In the genomic region with DNA sequence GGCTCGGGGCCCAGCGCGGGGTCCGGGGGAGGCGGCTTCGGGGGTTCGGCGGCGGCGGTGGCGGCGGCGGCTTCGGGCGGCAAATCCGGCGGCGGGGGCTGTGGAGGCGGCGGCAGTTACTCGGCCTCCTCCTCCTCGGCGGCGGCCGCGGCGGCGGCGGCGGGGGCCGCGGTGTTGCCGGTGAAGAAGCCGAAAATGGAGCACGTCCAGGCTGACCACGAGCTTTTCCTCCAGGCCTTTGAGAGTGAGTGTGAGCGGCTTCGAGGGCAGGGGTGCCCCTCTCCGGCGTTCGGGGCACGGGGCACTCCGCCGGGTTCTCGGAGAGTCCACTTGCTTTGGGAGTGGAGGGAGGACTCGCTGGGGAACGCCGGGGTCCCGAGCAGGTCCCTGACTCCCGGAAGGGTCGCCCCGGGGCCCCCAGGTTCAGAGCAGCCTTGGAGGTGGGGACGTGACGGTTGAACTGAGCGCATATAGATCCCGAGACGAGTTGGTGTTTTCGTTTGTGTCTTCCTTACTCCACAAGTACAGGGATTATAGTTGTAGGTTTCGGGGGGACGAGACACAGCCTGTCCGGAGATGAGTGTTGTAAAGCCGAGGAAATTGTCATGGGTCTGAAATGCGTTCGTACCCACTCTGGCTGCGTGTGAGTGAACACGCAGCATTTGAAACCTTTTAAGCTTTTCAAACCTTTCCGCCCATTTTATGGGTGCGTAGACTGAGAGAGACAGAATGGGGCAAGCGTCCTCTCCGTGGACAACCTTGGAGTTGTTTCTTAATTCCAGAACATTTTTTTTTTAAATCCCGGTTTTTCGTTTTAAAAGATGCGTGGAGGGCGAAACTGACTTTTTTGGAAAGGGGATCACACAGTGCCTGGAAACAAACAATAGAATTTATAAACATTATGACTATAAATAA, we compare ENCODE assay signal across 8 mouse cellular contexts. TPM values are rescaled to one million over a fixed set of nuclear protein-coding genes. Genes with fewer than 3 reads are reported as not detected.
DNase-seq lines count a peak whose midpoint lies in the region; ATAC-seq and TF ChIP-seq lines count a peak whose summit lies in the region.

No protein-coding gene starts in this region.

- no peaks in the 10 kb centered on the region for H3K9me3 ChIP-seq in intestine, embryonic 14.5 days (ENCODE audit: control insufficient read depth, low read length)

- H3K27me3 ChIP-seq in intestine, embryonic 14.5 days (replicated peaks; ENCODE audit: control insufficient read depth, insufficient read depth, low read length), result no peaks in the 10 kb centered on the region

- peak overlapping the region; percentile 58 for H3K4me2 ChIP-seq in intestine, embryonic 14.5 days (ENCODE audit: low read length)

- H3K27ac ChIP-seq in embryonic fibroblast, embryonic 13.5 days (ENCODE audit: insufficient read depth, low read length), result peak overlapping the region; percentile 70
- peak overlapping the region; percentile 99 for H3K27ac ChIP-seq in intestine, embryonic 14.5 days (ENCODE audit: low read depth)

- H3K4me3 ChIP-seq in embryonic fibroblast, embryonic 13.5 days (ENCODE audit: insufficient read depth, low read length), result peak overlapping the region; percentile 85
- H3K4me3 ChIP-seq in intestine, embryonic 14.5 days (ENCODE audit: low read depth, low read length), result peak overlapping the region; percentile 99

- peak overlapping the region; percentile 93 for H3K9ac ChIP-seq in intestine, embryonic 14.5 days (ENCODE audit: low read length)

- H3K4me1 ChIP-seq in embryonic fibroblast, embryonic 13.5 days (ENCODE audit: control insufficient read depth, insufficient read depth, low read length), result no peaks in the 10 kb centered on the region
- H3K4me1 ChIP-seq in intestine, embryonic 14.5 days (replicated peaks; ENCODE audit: control insufficient read depth, insufficient read depth, low read length), result no peaks in the 10 kb centered on the region; the same call in 1 of the 2 replicates

- TF ChIP-seq POLR2A in embryonic fibroblast, embryonic 13.5 days (IDR thresholded peaks at IDR 0.05; ENCODE audit: low read depth, low read length), result no peak

- under 1% methylated on average over 68 of the region's 74 CpGs for WGBS in intestine, embryonic 14.5 days

- no peak for TF ChIP-seq CTCF in embryonic fibroblast, embryonic 13.5 days (IDR thresholded peaks at IDR 0.05; ENCODE audit: borderline replicate concordance, insufficient read depth, low read length)

- DNase-seq in left cerebral cortex, adult 18-20 months (ENCODE audit: low spot score in 2 of 2), result peak; percentile 5 to 21
- DNase-seq in left cerebral cortex, adult 11 months (ENCODE audit: low spot score), result no peak
- peak; percentile 48 for DNase-seq in NIH3T3 (ENCODE audit: low read depth)
- peak; percentile 84 for DNase-seq in intestine, embryonic 14.5 days (ENCODE audit: low spot score)
- peak; percentile 16 for DNase-seq in mesoderm, embryonic 11.5 days (ENCODE audit: low read depth, low spot score)
- DNase-seq in urinary bladder, postnatal 4 days (ENCODE audit: low spot score in 2 of 2), result no peak

- ATAC-seq in intestine, embryonic 14.5 days (replicated peaks; ENCODE audit: low FRiP score, low TSS enrichment, low read depth), result peak; percentile 45
- ATAC-seq in activated CD4-positive, CD25-positive, alpha-beta regulatory T cell, adult 4 months, result no peak

- H3K36me3 ChIP-seq in intestine, embryonic 14.5 days (ENCODE audit: control insufficient read depth, insufficient read depth, low read length), result peaks cover 24% of the 10 kb centered on the region

RNA-seq across cellular contexts. Expression of a gene that starts 0.7 kb away (rescaled TPM):
- total RNA-seq in left cerebral cortex, adult 18-20 months (2021), result 10 to 100 TPM; 34.3 to 37.7 TPM
- polyA plus RNA-seq in embryonic fibroblast, embryonic 13.5 days (2011; ENCODE audit: insufficient read length, low read depth, missing spikeins), result 50.9 and 63.6 TPM in 2 replicates
- 29.6 and 30.1 TPM in 2 replicates for polyA plus RNA-seq in intestine, embryonic 14.5 days (2014; fragmentation: Nextera tagmentation; extraction: Ambion mirVana)
- 10 to 100 TPM; 31.1 to 45.8 TPM for polyA plus RNA-seq in activated CD4-positive, CD25-positive, alpha-beta regulatory T cell, adult 4 months (2017; shearing (Covaris generic))

RNA-seq across cellular contexts. Expression of a gene that starts 31.4 kb away (rescaled TPM):
- 10 to 100 TPM; 26.1 to 26.6 TPM for total RNA-seq in left cerebral cortex, adult 18-20 months (2021)
- polyA plus RNA-seq in embryonic fibroblast, embryonic 13.5 days (2011; ENCODE audit: insufficient read length, low read depth, missing spikeins), result 34.9 and 38.4 TPM in 2 replicates
- 53.5 and 60.3 TPM in 2 replicates for polyA plus RNA-seq in intestine, embryonic 14.5 days (2014; fragmentation: Nextera tagmentation; extraction: Ambion mirVana)
- 10 to 100 TPM; 37.9 to 38.9 TPM for polyA plus RNA-seq in activated CD4-positive, CD25-positive, alpha-beta regulatory T cell, adult 4 months (2017; shearing (Covaris generic))

Comparison
In these comparisons a context has a peak if more than half of its experiments do, and no peak if none do; other contexts are left out.
1. DNase-seq: peak in left cerebral cortex, adult 18-20 months (2 of 2), NIH3T3 (single experiment), intestine, embryonic 14.5 days (single experiment) and mesoderm, embryonic 11.5 days (single experiment); none in left cerebral cortex, adult 11 months (single experiment) and urinary bladder, postnatal 4 days (0 of 2).